Mouse (Mus musculus) liver, embryonic 15.5 days (tissue): ENCODE measurements around the gene Abcd1. TPM values are rescaled to one million over a fixed set of nuclear protein-coding genes. Genes with fewer than 3 reads are reported as not detected.
"Not testable (repeated sequence)": the region's sequence is repeated elsewhere in the genome, so short reads cannot be mapped to it uniquely, and the experiment has no call there.

Source experiments
- ATAC-seq: fragments of 200-750 bp; cut with Nextera tagmentation; 2 replicates; pipeline ENCODE4 v1.8.0; 2017; ENCODE audit warnings: moderate number of reproducible peaks, mild to moderate bottlenecking, moderate library complexity; ENCODE audit not compliant: insufficient read depth
- H3K27ac ChIP-seq: fragments of 300-500 bp; sonication (generic); replicated peaks from 2 replicates; pipeline ENCODE4 v1.5.1; 2015; ENCODE audit warnings: mild to moderate bottlenecking, inconsistent platforms
- H3K27me3 ChIP-seq: fragments of 300-500 bp; sonication (generic); 2 replicates; pipeline ENCODE4 v1.6.1; 2015; ENCODE audit warnings: mild to moderate bottlenecking, inconsistent platforms
- H3K36me3 ChIP-seq: fragments of 300-500 bp; sonication (generic); replicated peaks from 2 replicates; pipeline ENCODE4 v1.6.1; 2015; ENCODE audit warnings: moderate library complexity, mild to moderate bottlenecking, inconsistent platforms
- H3K4me1 ChIP-seq: fragments of 300-500 bp; sonication (generic); replicated peaks from 2 replicates; pipeline ENCODE4 v1.6.1; 2015; ENCODE audit warnings: inconsistent platforms
- H3K4me2 ChIP-seq: fragments of 300-500 bp; sonication (generic); 2 replicates; pipeline ENCODE4 v1.6.1; 2015; ENCODE audit warnings: moderate library complexity, mild to moderate bottlenecking, inconsistent platforms
- H3K4me3 ChIP-seq: fragments of 300-500 bp; sonication (generic); replicated peaks from 2 replicates; pipeline ENCODE4 v1.5.1; 2015; ENCODE audit warnings: mild to moderate bottlenecking, inconsistent platforms
- H3K9ac ChIP-seq: fragments of 300-500 bp; sonication (generic); 2 replicates; pipeline ENCODE4 v1.6.1; 2015; ENCODE audit warnings: moderate library complexity, mild to moderate bottlenecking, inconsistent platforms
- H3K9me3 ChIP-seq: fragments of 300-500 bp; sonication (generic); replicated peaks from 2 replicates; pipeline ENCODE4 v1.6.1; 2016; ENCODE audit warnings: inconsistent platforms
- WGBS: fragments of 180-500 bp; shearing (Covaris S2); methylation state at CpG from one replicate; pipeline ENCODE4 v1.1.7; 2015; ENCODE audit warnings: mixed read lengths; ENCODE audit not compliant: insufficient replicate concordance; 5-methylcytosine and 5-hydroxymethylcytosine counted together
- polyA plus RNA-seq: library from polyadenylated mRNA; unstranded; fragments of >200 nt; fragmentation: Nextera tagmentation; extraction: Ambion mirVana; gene quantifications from 2 replicates; pipeline ENCODE4 v1.2.1, GENCODE M21; 2015

Gene Abcd1
- polyA plus RNA-seq, 1 experiment from 2014 or later, result 9.5 TPM

GRCm38 (mm10) chrX:73739841-73740240 lies 23.4 kb downstream of the Abcd1 start:
- not testable (repeated sequence) for H3K27me3 ChIP-seq, H3K4me1 ChIP-seq, ATAC-seq, H3K27ac ChIP-seq, H3K9me3 ChIP-seq, H3K9ac ChIP-seq, H3K4me2 ChIP-seq, H3K4me3 ChIP-seq, H3K36me3 ChIP-seq
- WGBS, result 72% methylated on average over 7 of the region's 7 CpGs

- ATAC-seq, result no peak
- 74% methylated on average over 1 of the region's 1 CpGs for WGBS
- no peak overlapping the region for H3K4me2 ChIP-seq
These were observed 28.5 kb downstream of the Abcd1 start for GRCm38 (mm10) chrX:73744774-73745481.

GRCm38 (mm10) chrX:73748977-73749376 lies 32.6 kb downstream of the Abcd1 start:
- no peak overlapping the region for H3K4me2 ChIP-seq
- no peak overlapping the region for H3K4me3 ChIP-seq
- no peak overlapping the region for H3K27ac ChIP-seq
- WGBS, result 76% methylated on average over 1 of the region's 1 CpGs
- no peaks in the 10 kb centered on the region for H3K9me3 ChIP-seq
- H3K9ac ChIP-seq, result no peak overlapping the region
- H3K4me1 ChIP-seq, result no peaks in the 10 kb centered on the region
- H3K36me3 ChIP-seq, result no peaks in the 10 kb centered on the region
- ATAC-seq, result no peak
- H3K27me3 ChIP-seq, result no peaks in the 10 kb centered on the region

More at GRCm38 (mm10) chrX:73744774-73745481, 28.5 kb downstream of the Abcd1 start:
- H3K27ac ChIP-seq, result no peak overlapping the region
- H3K9me3 ChIP-seq, result no peaks in the 10 kb centered on the region
- no peaks in the 10 kb centered on the region for H3K4me1 ChIP-seq
- H3K9ac ChIP-seq, result no peak overlapping the region
- H3K4me3 ChIP-seq, result no peak overlapping the region
- no peaks in the 10 kb centered on the region for H3K27me3 ChIP-seq
- H3K36me3 ChIP-seq, result no peaks in the 10 kb centered on the region

DNA sequence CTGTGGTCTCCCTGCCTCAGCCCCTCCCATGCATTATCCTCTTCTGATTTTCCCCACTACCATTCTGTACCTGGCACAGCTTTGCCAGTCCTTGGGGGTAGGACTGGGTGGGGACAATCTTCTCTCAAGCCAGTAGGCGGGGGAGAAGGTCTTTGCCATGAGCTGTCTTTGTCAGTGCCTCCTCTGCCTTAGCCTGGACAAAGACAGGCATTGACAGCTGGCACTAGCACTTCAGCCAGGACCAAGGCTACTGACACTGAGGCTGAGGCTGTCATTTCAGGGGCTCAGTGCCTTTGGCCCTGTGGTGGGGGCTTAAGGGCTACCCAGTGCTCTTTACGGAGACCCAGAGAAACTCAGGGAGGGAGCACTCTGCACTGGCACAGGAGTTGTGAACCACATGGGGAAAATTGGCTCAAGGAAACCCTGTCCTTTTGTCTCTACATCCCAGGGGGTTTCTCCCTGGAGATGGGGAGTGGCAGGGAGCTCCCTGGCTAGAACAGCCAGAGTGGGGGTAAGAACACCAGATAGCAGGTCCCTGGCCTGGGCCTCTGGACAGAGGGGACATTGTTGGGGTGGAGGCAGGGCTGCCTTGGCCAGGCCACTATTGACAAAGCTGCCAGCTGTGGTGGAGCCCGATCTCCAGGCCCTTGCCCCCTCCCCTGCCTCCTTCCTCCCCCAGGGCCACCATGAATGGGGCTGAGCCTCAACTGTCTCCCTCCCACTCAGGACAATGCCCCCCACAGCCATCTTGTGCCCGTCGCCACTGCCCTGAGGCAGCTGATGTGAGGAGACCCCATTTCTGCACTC lies 40.1 kb downstream of the Abcd1 start, which contains the start of gene Plxnb3:
Gene Plxnb3 (plus strand): TSS at position 757 of the 807 bp plus-strand sequence.
- H3K4me1 ChIP-seq, result no peaks in the 10 kb centered on the region
- H3K36me3 ChIP-seq, result no peaks in the 10 kb centered on the region
- 55% methylated on average over 5 of the region's 5 CpGs for WGBS
- H3K9me3 ChIP-seq, result no peaks in the 10 kb centered on the region
- H3K4me3 ChIP-seq, result no peak within 1 kb of the TSS
- H3K27me3 ChIP-seq, result no peaks in the 10 kb centered on the region
- ATAC-seq, result no peak
- H3K4me2 ChIP-seq, result no peak within 1 kb of the TSS
- no peak within 1 kb of the TSS for H3K27ac ChIP-seq
- no peak within 1 kb of the TSS for H3K9ac ChIP-seq

- no peaks in the 10 kb centered on the region for H3K36me3 ChIP-seq
- H3K4me1 ChIP-seq, result no peaks in the 10 kb centered on the region
- no peaks in the 10 kb centered on the region for H3K27me3 ChIP-seq
- no peak for ATAC-seq
- no peak overlapping the region for H3K4me2 ChIP-seq
- no peak overlapping the region for H3K4me3 ChIP-seq
- H3K9ac ChIP-seq, result no peak overlapping the region
- H3K27ac ChIP-seq, result no peak overlapping the region
- H3K9me3 ChIP-seq, result no peaks in the 10 kb centered on the region
- WGBS, result 65% methylated on average over 13 of the region's 13 CpGs
These were observed 42.4 kb downstream of the Abcd1 start for GRCm38 (mm10) chrX:73758611-73759290.

GRCm38 (mm10) chrX:73765311-73765710 lies 48.9 kb downstream of the Abcd1 start:
- H3K27me3 ChIP-seq, result no peaks in the 10 kb centered on the region
- ATAC-seq, result no peak
- H3K4me1 ChIP-seq, result no peaks in the 10 kb centered on the region
- H3K4me2 ChIP-seq, result no peak overlapping the region
- no peak overlapping the region for H3K27ac ChIP-seq
- no peaks in the 10 kb centered on the region for H3K9me3 ChIP-seq
- 46% methylated on average over 1 of the region's 1 CpGs for WGBS
- H3K36me3 ChIP-seq, result no peaks in the 10 kb centered on the region
- no peak overlapping the region for H3K9ac ChIP-seq
- no peak overlapping the region for H3K4me3 ChIP-seq

GRCm38 (mm10) chrX:73767267-73767666 lies 50.9 kb downstream of the Abcd1 start:
- Histone ChIP-seq H3K27ac (no peak overlapping the region), H3K4me3 (no peak overlapping the region), H3K9me3 (no peaks in the 10 kb centered on the region), H3K4me1 (no peaks in the 10 kb centered on the region), H3K27me3 (0 out of 2 replicates have a peak, but pooled peaks cover 3% of the 10 kb centered on the region), H3K36me3 (no peaks in the 10 kb centered on the region), H3K4me2 (no peak overlapping the region), H3K9ac (no peak overlapping the region)
- WGBS, result 50% methylated on average over 9 of the region's 9 CpGs
- ATAC-seq, result no peak

DNA sequence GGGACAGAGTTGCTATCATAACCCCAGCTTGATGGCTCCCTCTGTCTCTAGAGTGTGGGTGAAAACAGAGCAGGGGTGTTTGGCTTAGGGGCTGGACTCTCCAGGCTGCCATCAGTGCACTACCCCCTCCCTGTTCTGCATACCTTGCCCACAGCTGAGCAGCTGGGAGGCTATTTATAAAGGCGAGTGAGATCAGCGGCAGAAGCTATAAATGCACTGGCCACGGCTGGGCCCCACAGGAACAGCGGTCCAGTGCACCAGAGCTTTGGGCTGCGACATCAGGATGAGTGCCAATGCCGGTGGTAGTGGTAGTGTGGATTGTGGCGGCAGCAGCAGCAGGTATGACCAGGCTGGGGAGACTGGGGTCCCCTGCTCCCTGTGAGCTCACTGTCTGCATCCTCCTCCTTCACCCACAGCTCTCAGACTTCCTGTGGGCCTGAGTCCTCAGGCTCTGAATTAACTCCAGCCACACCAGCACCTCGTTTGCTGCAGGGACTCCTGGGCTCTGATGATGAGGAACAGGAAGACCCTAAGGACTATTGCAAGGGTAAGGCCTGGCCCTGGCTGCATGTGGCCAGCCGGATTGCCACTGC lies 57.9 kb downstream of the Abcd1 start, which contains the start of gene Srpk3:
Gene Srpk3 (plus strand): TSS at position 238 of the 593 bp plus-strand sequence.
- H3K4me2 ChIP-seq, result no peak within 1 kb of the TSS
- H3K4me1 ChIP-seq, result no peaks in the 10 kb centered on the region
- no peak within 1 kb of the TSS for H3K4me3 ChIP-seq
- H3K9me3 ChIP-seq, result no peaks in the 10 kb centered on the region
- H3K27me3 ChIP-seq, result 0 out of 2 replicates have a peak, but pooled peaks cover 3% of the 10 kb centered on the region
- H3K36me3 ChIP-seq, result peaks cover 9% of the 10 kb centered on the region
- no peak for ATAC-seq
- H3K9ac ChIP-seq, result no peak within 1 kb of the TSS
- 36% methylated on average over 9 of the region's 9 CpGs for WGBS
- no peak within 1 kb of the TSS for H3K27ac ChIP-seq

DNA sequence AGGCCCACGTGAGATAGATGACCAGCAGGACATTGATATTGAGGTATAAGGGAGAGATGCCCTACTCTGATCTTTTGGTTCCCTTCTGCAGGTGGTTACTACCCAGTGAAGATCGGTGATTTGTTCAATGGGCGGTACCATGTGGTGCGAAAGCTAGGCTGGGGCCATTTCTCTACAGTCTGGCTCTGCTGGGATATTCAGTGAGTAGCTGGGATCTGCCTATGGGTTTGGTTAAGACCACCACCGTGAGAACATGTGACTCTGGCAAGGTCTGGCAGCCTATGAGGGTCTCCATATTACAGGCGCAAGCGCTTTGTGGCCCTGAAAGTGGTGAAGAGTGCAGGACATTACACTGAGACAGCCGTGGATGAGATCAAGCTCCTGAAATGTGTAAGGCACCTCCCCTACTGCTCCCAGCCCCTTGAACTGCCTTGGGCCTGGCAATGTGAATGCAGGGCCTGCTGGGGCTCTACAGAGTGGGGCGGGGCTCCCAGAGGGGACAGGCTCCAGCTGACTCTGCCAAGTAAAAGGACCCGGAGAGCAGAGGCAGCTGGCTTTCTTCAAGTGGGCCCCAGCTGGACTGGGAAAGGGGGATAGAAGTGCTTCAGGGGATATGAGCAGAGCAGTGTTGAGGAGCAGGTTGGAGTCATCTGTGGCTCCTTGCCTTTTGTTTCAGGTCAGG lies 58.5 kb downstream of the Abcd1 start:
- Histone ChIP-seq H3K36me3 (peaks cover 16% of the 10 kb centered on the region), H3K27ac (no peak overlapping the region), H3K9me3 (no peaks in the 10 kb centered on the region), H3K4me2 (no peak overlapping the region), H3K4me1 (no peaks in the 10 kb centered on the region), H3K27me3 (0 out of 2 replicates have a peak, but pooled peaks cover 3% of the 10 kb centered on the region), H3K9ac (no peak overlapping the region), H3K4me3 (no peak overlapping the region)
- no peak for ATAC-seq
- 62% methylated on average over 10 of the region's 10 CpGs for WGBS

- Histone ChIP-seq H3K27ac (no peak overlapping the region), H3K36me3 (peaks cover 39% of the 10 kb centered on the region), H3K27me3 (no peaks in the 10 kb centered on the region), H3K9ac (no peak overlapping the region), H3K9me3 (no peaks in the 10 kb centered on the region), H3K4me3 (no peak overlapping the region), H3K4me2 (no peak overlapping the region), H3K4me1 (peaks cover 16% of the 10 kb centered on the region)
- ATAC-seq, result no peak
- 72% methylated on average over 3 of the region's 3 CpGs for WGBS
These were observed 65.8 kb downstream of the Abcd1 start for GRCm38 (mm10) chrX:73782227-73782626.
